In genomic region chr16:76407321-76407920, GRCm38 (mm10) we compare ENCODE assay signal across 15 mouse cellular contexts. TPM values are rescaled to one million over a fixed set of nuclear protein-coding genes. Genes with fewer than 3 reads are reported as not detected.
DNase-seq lines count a peak whose midpoint lies in the region; ATAC-seq and TF ChIP-seq lines count a peak whose summit lies in the region.
"Had no signal": no experiment of that assay in that cellular context is flagged by ENCODE, and none has a peak within 500 bp of the region (broad histone marks: within the 10 kb centered on the region; RNA-seq: fewer than 3 reads in every experiment).

No protein-coding gene starts in this region.

- H3K4me3 ChIP-seq in heart, embryonic 10.5 days, result no peak overlapping the region
- H3K4me3 ChIP-seq in lung, embryonic 14.5 days (ENCODE audit: low read depth, low read length), result no peak overlapping the region
- no peak overlapping the region for H3K4me3 ChIP-seq in heart, embryonic 14.5 days (ENCODE audit: control insufficient read depth in 1 of 2, insufficient read depth in 1 of 2, low read depth in 1 of 2, low read length in 2 of 2)
- no peak overlapping the region for H3K4me3 ChIP-seq in forebrain, embryonic 11.5 days (ENCODE audit: low read depth, low read length)
- H3K4me3 ChIP-seq: limb, embryonic 15.5 days; midbrain, embryonic 12.5 days had no signal

- 0 out of 2 replicates have a peak overlapping the region, but pooled peaks have one; percentile 29 for H3K27ac ChIP-seq in heart, embryonic 10.5 days
- 0 out of 2 replicates have a peak overlapping the region, but pooled peaks have one; percentile 22 for H3K27ac ChIP-seq in lung, embryonic 14.5 days (ENCODE audit: low read depth)
- peak overlapping the region in 1 of 2 experiments; percentile 21; a peak in 1 of 4 replicates for H3K27ac ChIP-seq in heart, embryonic 14.5 days (replicated peaks in 1 of 2; ENCODE audit: control insufficient read depth in 1 of 2, insufficient read depth in 1 of 2, low read depth in 2 of 2, low read length in 2 of 2)
- no peak overlapping the region for H3K27ac ChIP-seq in forebrain, embryonic 11.5 days (ENCODE audit: low read depth, low read length)
- H3K27ac ChIP-seq: limb, embryonic 15.5 days; midbrain, embryonic 12.5 days had no signal

- H3K9ac ChIP-seq in lung, embryonic 14.5 days, result no peak overlapping the region
- H3K9ac ChIP-seq in heart, embryonic 14.5 days (ENCODE audit: low read length), result no peak overlapping the region
- H3K9ac ChIP-seq in forebrain, embryonic 11.5 days (ENCODE audit: low read length), result no peak overlapping the region
- H3K9ac ChIP-seq: limb, embryonic 15.5 days; midbrain, embryonic 12.5 days had no signal

- no peak for DNase-seq in heart, embryonic 10.5 days (ENCODE audit: low spot score)
- DNase-seq in heart, adult 9 months (ENCODE audit: low spot score in 2 of 2), result no peak
- peak; percentile 12 for DNase-seq in lung, embryonic 14.5 days
- DNase-seq in lung, postnatal 4 days, result no peak
- DNase-seq in skeletal muscle tissue, adult 2 months (ENCODE audit: low read depth, low spot score), result peak; percentile 90
- DNase-seq in forebrain, embryonic 11.5 days (ENCODE audit: low spot score), result no peak
- no peak for DNase-seq in lung, postnatal 14 days
- DNase-seq: adrenal gland, postnatal 25 days; cerebellum, adult 18-20 months; right cerebral cortex, postnatal 4 days; thymus, adult 18-20 months had no signal

- ATAC-seq in lung, embryonic 14.5 days (ENCODE audit: insufficient read depth), result no peak
- ATAC-seq in heart, embryonic 14.5 days (ENCODE audit: insufficient number of reproducible peaks, insufficient read depth, low FRiP score, low read depth), result 0 out of 2 replicates have a peak, but pooled peaks have one; percentile 50
- ATAC-seq in forebrain, embryonic 11.5 days (replicated peaks; ENCODE audit: low FRiP score), result no peak
- ATAC-seq: Patski had no signal

- no peaks in the 10 kb centered on the region for H3K27me3 ChIP-seq in heart, embryonic 10.5 days (ENCODE audit: insufficient read depth, poor library complexity, severe bottlenecking)
- no peaks in the 10 kb centered on the region for H3K27me3 ChIP-seq in lung, embryonic 14.5 days (ENCODE audit: insufficient read depth, low read length)
- H3K27me3 ChIP-seq in heart, embryonic 14.5 days (ENCODE audit: control insufficient read depth, insufficient read depth, low read length), result no peaks in the 10 kb centered on the region
- H3K27me3 ChIP-seq in forebrain, embryonic 11.5 days (ENCODE audit: control insufficient read depth, insufficient read depth, low read length), result no peaks in the 10 kb centered on the region
- H3K27me3 ChIP-seq: limb, embryonic 15.5 days; midbrain, embryonic 12.5 days; Patski had no signal

- WGBS in heart, embryonic 10.5 days, result 53% methylated on average over 13 of the region's 13 CpGs
- 44% methylated on average over 13 of the region's 13 CpGs for whole genome bisulfite sequencing in lung, embryonic 14.5 days
- WGBS in heart, embryonic 14.5 days, result 53% methylated on average over 13 of the region's 13 CpGs
- WGBS in forebrain, embryonic 11.5 days, result 82% methylated on average over 13 of the region's 13 CpGs

- H3K9me3 ChIP-seq in heart, embryonic 10.5 days, result no peaks in the 10 kb centered on the region
- H3K9me3 ChIP-seq in lung, embryonic 14.5 days (ENCODE audit: low read depth, low read length), result no peaks in the 10 kb centered on the region
- no peaks in the 10 kb centered on the region for H3K9me3 ChIP-seq in heart, embryonic 14.5 days (ENCODE audit: control insufficient read depth, low read length)
- no peaks in the 10 kb centered on the region for H3K9me3 ChIP-seq in forebrain, embryonic 11.5 days (ENCODE audit: control insufficient read depth, low read length)
- H3K9me3 ChIP-seq: limb, embryonic 15.5 days; midbrain, embryonic 12.5 days had no signal

- no peaks in the 10 kb centered on the region for H3K36me3 ChIP-seq in heart, embryonic 10.5 days
- H3K36me3 ChIP-seq in lung, embryonic 14.5 days (ENCODE audit: insufficient read depth), result no peaks in the 10 kb centered on the region
- H3K36me3 ChIP-seq in heart, embryonic 14.5 days (ENCODE audit: control insufficient read depth, insufficient read depth, low read length), result no peaks in the 10 kb centered on the region
- H3K36me3 ChIP-seq in forebrain, embryonic 11.5 days (ENCODE audit: control insufficient read depth, insufficient read depth, low read length), result no peaks in the 10 kb centered on the region
- H3K36me3 ChIP-seq: limb, embryonic 15.5 days; midbrain, embryonic 12.5 days had no signal

- TF ChIP-seq CTCF in lung, embryonic 14.5 days (IDR thresholded peaks at IDR 0.05; ENCODE audit: low read depth), result no peak

- H3K4me1 ChIP-seq in heart, embryonic 10.5 days, result peaks cover 9% of the 10 kb centered on the region
- peaks cover 11% of the 10 kb centered on the region; the same call in 1 of the 2 replicates for H3K4me1 ChIP-seq in lung, embryonic 14.5 days (ENCODE audit: insufficient read depth)
- peaks cover 4 to 12% of the 10 kb centered on the region in 2 experiments for H3K4me1 ChIP-seq in heart, embryonic 14.5 days (ENCODE audit: control insufficient read depth in 2 of 2, insufficient read depth in 2 of 2, low read length in 2 of 2)
- H3K4me1 ChIP-seq in forebrain, embryonic 11.5 days (replicated peaks; ENCODE audit: control insufficient read depth, insufficient read depth, low read length), result no peaks in the 10 kb centered on the region
- H3K4me1 ChIP-seq: limb, embryonic 15.5 days; midbrain, embryonic 12.5 days had no signal

- H3K4me2 ChIP-seq in lung, embryonic 14.5 days, result peak overlapping the region; percentile 21; the same call in 1 of the 2 replicates
- peak overlapping the region; percentile 19 for H3K4me2 ChIP-seq in heart, embryonic 14.5 days (ENCODE audit: low read length)
- no peak overlapping the region for H3K4me2 ChIP-seq in forebrain, embryonic 11.5 days (ENCODE audit: low read depth, low read length, severe bottlenecking)
- H3K4me2 ChIP-seq: limb, embryonic 15.5 days; midbrain, embryonic 12.5 days had no signal

RNA-seq across cellular contexts. Expression of gene Nrip1, which starts 33.8 kb away (rescaled TPM):
- 22.3 and 31.2 TPM in 2 replicates for polyA plus RNA-seq in heart, embryonic 10.5 days (2016; fragmentation: Nextera tagmentation; extraction: Ambion mirVana)
- polyA plus RNA-seq in lung, embryonic 14.5 days (2014; fragmentation: Nextera tagmentation; extraction: Ambion mirVana), result 53.1 and 55.2 TPM in 2 replicates
- polyA plus RNA-seq in heart, embryonic 14.5 days (2014; fragmentation: Nextera tagmentation; extraction: Ambion mirVana), result 20.2 and 20.8 TPM in 2 replicates
- polyA plus RNA-seq in forebrain, embryonic 11.5 days (2014; fragmentation: Nextera tagmentation; extraction: Ambion mirVana), result 29.4 and 30.6 TPM in 2 replicates

Comparison
In these comparisons a context has a peak if more than half of its experiments do, and no peak if none do; other contexts are left out.
1. DNase-seq: peak in lung, embryonic 14.5 days (single experiment) and skeletal muscle tissue, adult 2 months (single experiment); none in heart, embryonic 10.5 days (single experiment), heart, adult 9 months (0 of 2), lung, postnatal 4 days (0 of 2), forebrain, embryonic 11.5 days (single experiment) and lung, postnatal 14 days (single experiment).